Mouse (Mus musculus) ES-Bruce4 (cell line): ENCODE measurements around the gene Dab1.

Source experiments
- CTCF ChIP-seq: IDR thresholded peaks from one replicate; pipeline ENCODE4 v1.8.1; 2011; ENCODE audit warnings: low read depth, low read length
- POLR2A ChIP-seq: IDR thresholded peaks from one replicate; pipeline ENCODE4 v1.8.1; 2011; ENCODE audit warnings: low read length; ENCODE audit not compliant: insufficient read depth

GRCm38 (mm10) chr4:104067748-104068147, 448.6 kb downstream of the Dab1 start:
- no peak for TF ChIP-seq CTCF
- no peak for TF ChIP-seq POLR2A
